Mouse (Mus musculus): ENCODE data around the gene Snd1. TPM values are rescaled to one million over a fixed set of nuclear protein-coding genes. Genes with fewer than 3 reads are reported as not detected.

Gene Snd1
- total RNA-seq, 2 experiments from 2014 or later, result 115 to 117 TPM

GRCm38 (mm10) chr6:28588494-28589171 is 113.7 kb downstream of the Snd1 start:
- no peak for DNase-seq (ENCODE audit: low spot score in 2 of 2)

- peak in 1 of 2 experiments; percentile 63 for DNase-seq (ENCODE audit: low spot score in 2 of 2)
Observed at GRCm38 (mm10) chr6:28592323-28592893, 117.5 kb downstream of the Snd1 start.

- no peak for DNase-seq (ENCODE audit: low spot score in 2 of 2)
Observed at GRCm38 (mm10) chr6:28593708-28594107, 118.8 kb downstream of the Snd1 start.

GRCm38 (mm10) chr6:28594759-28595158 is 119.8 kb downstream of the Snd1 start:
- no peak for DNase-seq (ENCODE audit: low spot score in 2 of 2)

DNA sequence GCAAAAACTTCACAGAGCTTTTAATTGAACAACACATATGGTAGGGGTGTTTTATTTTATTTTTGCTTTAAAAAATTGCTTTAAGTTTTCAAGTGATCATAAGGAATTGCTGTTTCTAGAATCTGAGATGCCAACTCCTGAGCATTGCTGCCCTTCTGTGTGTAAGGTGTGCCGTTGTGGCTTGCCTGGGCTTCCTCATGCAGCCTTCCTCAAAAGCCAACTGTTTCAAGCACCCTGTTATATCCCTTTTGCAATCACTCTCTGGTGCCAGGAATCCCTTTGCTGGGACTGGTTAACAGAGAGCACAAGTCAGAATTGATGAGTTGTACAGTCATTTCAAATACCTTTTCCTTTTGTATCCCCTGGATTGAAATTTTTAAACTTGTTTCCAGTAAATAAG is 120.3 kb downstream of the Snd1 start:
- no peak for DNase-seq (ENCODE audit: low spot score in 2 of 2)

- peak in 1 of 2 experiments; percentile 76 for DNase-seq (ENCODE audit: low spot score in 2 of 2)
Observed at GRCm38 (mm10) chr6:28597266-28597665, 122.3 kb downstream of the Snd1 start.

DNA sequence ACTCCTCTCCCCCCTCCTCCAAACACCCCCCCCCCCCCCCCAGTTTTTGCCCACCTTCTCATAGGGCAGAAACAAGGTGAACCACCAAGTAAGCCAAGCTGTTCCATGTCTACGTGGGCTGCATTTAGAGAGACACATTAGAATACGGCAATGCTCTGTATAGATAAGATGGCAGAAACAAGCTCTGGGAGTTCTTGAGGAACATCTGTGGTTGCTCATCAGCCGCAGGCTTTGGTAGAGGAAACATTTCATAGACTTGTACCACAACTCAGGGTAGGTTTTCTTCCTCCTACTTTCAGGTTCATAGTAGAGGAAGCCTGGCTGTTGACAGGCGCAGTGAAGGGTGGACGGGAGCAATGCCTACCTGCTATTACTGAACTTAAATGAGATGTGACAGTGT is 124.2 kb downstream of the Snd1 start:
- DNase-seq (ENCODE audit: low spot score in 2 of 2), result no peak

GRCm38 (mm10) chr6:28600404-28600803 is 125.5 kb downstream of the Snd1 start:
- no peak for DNase-seq (ENCODE audit: low spot score in 2 of 2)

DNA sequence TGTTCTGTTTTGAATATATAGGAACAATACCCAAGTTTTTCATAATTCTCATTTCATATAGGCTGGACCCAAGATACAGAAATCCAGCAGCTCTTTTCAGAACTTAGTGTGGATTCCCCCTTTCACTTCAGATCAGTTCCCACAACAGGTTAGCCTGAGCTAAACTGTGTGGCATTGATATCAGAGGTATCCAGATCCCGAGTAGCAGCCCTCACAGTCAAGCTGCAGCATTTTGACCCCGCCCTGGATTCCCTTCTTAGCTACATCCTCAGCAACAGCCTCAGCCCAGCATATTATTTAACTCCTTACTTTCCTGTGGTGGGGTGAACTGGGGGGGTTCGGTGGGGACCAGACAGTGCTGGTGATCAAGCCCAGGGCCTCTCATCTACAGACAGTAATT is 128.5 kb downstream of the Snd1 start:
- DNase-seq (ENCODE audit: low spot score in 2 of 2), result no peak

DNA sequence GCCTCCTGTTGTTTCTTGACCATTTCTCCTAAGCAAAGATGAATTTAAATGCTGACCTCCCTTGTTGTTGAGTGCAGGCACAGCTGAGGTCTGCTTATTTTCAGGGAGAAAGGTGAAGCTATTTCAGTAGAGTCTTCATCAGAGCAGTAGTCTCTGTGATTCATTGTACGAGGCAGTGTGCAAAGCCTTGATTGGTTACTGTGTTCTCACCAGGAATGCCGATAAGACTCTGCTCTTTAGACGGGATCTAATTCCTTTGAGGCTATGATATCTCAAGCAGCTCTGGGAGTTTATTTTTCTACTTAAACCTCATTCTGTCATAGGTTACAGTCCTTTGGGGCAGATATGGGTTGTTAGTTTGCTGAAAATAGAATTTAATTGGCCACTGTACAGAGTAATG is 128.9 kb downstream of the Snd1 start:
- no peak for DNase-seq (ENCODE audit: low spot score in 2 of 2)

- no peak for DNase-seq (ENCODE audit: low spot score in 2 of 2)
Observed at GRCm38 (mm10) chr6:28609291-28609690, 134.4 kb downstream of the Snd1 start.

DNA sequence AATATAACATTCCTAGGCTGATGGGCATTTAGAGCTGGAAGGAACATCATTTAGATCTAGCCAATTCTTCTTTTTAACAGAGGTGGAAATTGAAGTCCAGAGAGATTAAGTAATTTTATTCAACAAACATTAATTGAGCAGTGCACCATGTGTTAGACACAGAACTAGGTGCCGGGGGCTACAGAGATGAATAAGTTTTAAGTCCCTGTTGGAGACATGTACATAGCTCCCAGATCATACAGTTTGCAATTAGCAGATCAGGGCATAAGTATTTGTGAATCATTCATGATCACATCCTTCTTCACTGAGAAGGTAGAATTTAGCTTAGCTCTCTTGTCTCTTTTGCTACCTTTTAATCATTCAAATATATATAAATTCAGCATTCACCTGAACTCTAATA is 135.2 kb downstream of the Snd1 start:
- no peak for DNase-seq (ENCODE audit: low spot score in 2 of 2)

DNA sequence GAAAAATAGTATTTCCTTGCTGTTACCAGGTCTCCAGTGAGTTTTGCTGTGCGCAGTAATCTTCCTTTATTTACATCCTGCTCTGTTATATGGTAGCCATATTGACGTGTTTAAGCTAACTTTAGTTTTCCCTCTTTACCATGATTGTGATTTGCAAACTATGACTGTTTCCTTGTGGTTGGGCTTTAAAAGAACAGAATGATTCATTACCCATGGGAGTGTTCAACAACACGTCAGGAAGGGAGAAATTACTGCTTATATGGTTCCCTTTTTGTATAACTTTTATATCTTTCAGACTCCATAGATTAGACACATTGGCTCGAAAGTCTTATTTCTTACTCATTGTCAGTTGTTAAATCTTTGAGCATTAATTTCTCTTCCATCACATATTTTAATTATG is 138.5 kb downstream of the Snd1 start:
- no peak for DNase-seq (ENCODE audit: low spot score in 2 of 2)

- no peak for DNase-seq (ENCODE audit: low spot score in 2 of 2)
Observed at GRCm38 (mm10) chr6:28614856-28615255, 139.9 kb downstream of the Snd1 start.

GRCm38 (mm10) chr6:28615408-28615807 is 140.5 kb downstream of the Snd1 start:
- DNase-seq (ENCODE audit: low spot score in 2 of 2), result no peak

DNA sequence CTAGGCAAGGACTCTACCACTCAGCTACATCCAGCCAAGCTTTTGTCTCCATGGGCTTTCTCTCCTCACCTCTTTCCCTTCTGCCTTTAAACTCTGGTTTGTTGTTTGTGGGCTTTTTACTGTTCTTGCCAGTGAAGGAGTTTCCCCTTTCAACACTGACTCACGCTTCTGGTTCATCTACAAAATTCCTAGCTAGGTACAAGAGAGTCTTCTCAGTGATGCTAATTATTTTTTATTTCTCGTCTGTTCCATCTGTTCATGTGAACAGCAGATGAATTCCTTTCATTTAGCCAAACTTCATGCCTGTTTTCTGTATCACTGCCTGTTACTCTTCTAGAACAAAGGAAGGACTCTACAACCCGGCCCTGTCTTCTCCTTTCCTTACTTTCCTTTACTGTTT is 141.0 kb downstream of the Snd1 start:
- DNase-seq (ENCODE audit: low spot score in 2 of 2), result peak in 1 of 2 experiments; percentile 64

DNA sequence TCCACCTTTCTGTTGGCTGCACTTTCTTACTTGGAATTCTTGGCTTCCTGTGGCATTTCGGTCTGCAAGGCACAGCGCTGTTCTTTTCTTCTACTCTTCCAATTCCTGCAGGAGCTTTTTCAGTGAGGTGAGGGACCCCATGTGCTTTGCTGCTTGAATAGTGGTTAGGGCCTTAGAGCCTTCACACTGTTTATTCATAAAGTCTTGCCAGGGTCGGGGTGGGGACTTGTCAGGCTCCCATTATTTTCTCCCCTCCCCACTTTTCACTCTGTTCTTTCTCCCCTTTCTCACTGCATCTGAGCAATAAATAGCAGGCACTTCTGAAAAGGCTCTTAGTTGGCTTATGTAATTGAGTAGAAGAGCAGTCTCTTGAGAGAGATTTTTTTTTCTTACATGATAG is 143.4 kb downstream of the Snd1 start:
- no peak for DNase-seq (ENCODE audit: low spot score in 2 of 2)

GRCm38 (mm10) chr6:28618751-28619153 is 143.8 kb downstream of the Snd1 start:
- DNase-seq (ENCODE audit: low spot score in 2 of 2), result peak in 1 of 2 experiments; percentile 60

DNA sequence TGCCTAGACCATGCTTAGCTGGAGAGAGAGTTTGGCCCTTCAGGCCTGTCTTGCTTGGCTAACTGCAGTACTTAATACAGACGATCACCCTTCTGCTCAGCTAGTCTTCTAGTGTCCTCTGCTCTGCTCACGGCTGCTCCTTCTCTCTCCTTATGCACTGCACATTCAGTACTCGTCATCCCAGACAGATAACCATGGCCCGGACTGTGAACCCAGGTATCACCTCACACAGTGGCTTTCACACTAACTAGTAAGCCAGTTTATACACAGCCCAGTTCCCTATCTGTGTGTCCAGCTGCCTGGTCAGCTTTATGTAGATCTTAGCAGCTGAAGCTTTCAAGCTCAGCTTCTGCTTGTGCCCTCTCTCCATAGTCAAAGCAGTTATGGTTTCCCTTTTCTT is 146.5 kb downstream of the Snd1 start:
- DNase-seq (ENCODE audit: low spot score in 2 of 2), result no peak

DNA sequence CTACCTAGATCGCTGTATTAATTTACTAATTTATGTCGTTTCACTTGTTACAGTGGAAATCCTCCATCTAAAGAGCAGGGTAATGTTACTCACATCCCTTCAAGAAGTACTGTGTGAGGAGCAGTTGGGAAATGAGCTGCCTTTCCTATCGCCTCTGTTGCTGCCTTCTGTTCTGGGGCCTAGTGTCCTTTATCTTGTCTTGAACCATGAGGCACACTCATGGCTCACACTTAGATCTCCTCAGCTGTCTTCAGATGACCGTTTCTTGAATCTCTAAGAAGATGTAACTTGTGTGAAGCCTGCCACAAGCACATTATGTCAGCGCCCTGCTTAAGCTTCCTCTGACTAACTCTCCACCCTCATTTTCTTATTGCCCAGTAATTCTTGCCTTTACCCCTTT is 147.0 kb downstream of the Snd1 start:
- DNase-seq (ENCODE audit: low spot score in 2 of 2), result no peak

- no peak for DNase-seq (ENCODE audit: low spot score in 2 of 2)
Observed at GRCm38 (mm10) chr6:28622522-28622921, 147.6 kb downstream of the Snd1 start.

- no peak for DNase-seq (ENCODE audit: low spot score in 2 of 2)
Observed at GRCm38 (mm10) chr6:28622963-28623362, 148.0 kb downstream of the Snd1 start.

GRCm38 (mm10) chr6:28628408-28628807 is 153.5 kb downstream of the Snd1 start:
- no peak for DNase-seq (ENCODE audit: low spot score in 2 of 2)

Measured in layer of hippocampus, adult 18-20 months (tissue).